Mouse (Mus musculus): ENCODE measurements at regions not wholly inside any gene's neighbourhood (a gene's known extent, or its start where the extent isn't known, plus 50 kb on each side); places are given as distances from the start of the nearest gene placed in this dataset. TPM values are rescaled to one million over a fixed set of nuclear protein-coding genes. Genes with fewer than 3 reads are reported as not detected.

DNA sequence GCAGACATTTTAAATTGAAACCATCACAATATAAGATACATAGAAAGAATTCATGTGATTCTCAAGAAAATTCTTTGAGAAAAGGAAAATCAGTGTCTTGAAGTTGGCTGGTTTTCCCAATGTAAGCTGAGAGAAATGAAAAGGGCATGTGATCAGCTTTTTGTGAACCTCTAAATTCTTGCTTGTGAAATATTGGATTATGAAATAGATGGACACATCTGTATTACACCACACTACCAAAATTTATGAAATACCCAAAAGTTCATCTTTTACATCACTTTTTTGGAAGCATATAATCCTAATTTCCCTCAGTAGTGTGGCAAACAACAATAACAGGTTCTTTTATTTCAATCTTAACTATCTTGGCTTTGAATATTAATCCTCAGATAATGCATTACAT lies 77.4 kb upstream of the Tusc1 start:
- ATAC-seq = no peak
- Histone ChIP-seq H3K4me2 (no peak overlapping the region), H3K36me3 (ENCODE audit: poor library complexity, severe bottlenecking) (no peaks in the 10 kb centered on the region), H3K27me3 (no peaks in the 10 kb centered on the region), H3K4me3 (no peak overlapping the region), H3K27ac (no peak overlapping the region), H3K9me3 (replicated peaks) (no peaks in the 10 kb centered on the region), H3K9ac (no peak overlapping the region), H3K4me1 (no peaks in the 10 kb centered on the region)

DNA sequence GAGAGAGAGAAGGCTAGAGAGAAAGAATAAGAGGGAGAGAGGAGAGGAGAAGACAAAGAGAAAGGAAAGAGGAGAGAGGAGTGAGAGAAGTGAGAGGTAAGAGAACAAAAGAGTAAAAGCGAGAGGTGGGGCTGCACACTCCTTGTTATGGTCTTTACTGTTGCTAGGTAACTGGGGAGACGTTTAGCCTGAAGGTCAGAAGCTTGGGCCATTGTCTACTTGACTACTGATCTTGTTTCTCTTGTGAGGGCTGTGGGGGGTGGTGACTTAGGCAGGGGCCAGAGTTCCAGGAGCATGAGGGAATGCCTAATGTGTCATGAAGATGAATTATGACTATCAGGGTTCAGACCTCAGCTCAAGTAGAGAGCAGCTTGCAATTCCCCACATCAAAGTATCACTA lies 71.6 kb upstream of the Tusc1 start:
- WGBS = 37% methylated on average over 2 of the region's 2 CpGs

DNA sequence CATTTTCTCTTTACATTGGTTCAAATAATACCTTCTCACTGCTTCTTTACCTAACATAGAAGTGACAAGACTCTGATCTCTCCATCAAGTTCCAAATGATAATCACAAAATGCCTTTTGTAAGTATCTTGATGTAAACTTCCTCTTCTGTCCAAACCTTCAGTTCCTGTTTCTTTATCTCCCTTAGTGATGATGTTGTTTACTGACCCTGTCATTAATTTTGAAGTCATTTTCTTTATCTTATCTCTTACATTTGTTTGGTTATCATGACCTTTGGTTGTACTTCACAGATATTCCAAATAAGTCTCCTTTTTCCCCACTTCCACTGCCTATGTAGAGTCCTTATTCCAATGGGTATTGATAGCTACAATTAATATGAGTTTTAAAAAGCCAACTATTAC lies 65.3 kb upstream of the Tusc1 start:
- no peak overlapping the region for H3K4me3 ChIP-seq
- no peak overlapping the region for H3K9ac ChIP-seq
- H3K27ac ChIP-seq = no peak overlapping the region
- no peaks in the 10 kb centered on the region for H3K9me3 ChIP-seq (replicated peaks)
- H3K27me3 ChIP-seq = no peaks in the 10 kb centered on the region
- H3K36me3 ChIP-seq (ENCODE audit: poor library complexity, severe bottlenecking) = no peaks in the 10 kb centered on the region
- no peak overlapping the region for H3K4me2 ChIP-seq
- no peak for ATAC-seq
- H3K4me1 ChIP-seq = no peaks in the 10 kb centered on the region

More for the DNA sequence above, 71.6 kb upstream of the Tusc1 start:
- H3K9ac ChIP-seq = no peak overlapping the region
- no peaks in the 10 kb centered on the region for H3K27me3 ChIP-seq
- H3K27ac ChIP-seq = no peak overlapping the region
- no peak overlapping the region for H3K4me2 ChIP-seq
- H3K4me3 ChIP-seq = no peak overlapping the region
- H3K36me3 ChIP-seq (ENCODE audit: poor library complexity, severe bottlenecking) = no peaks in the 10 kb centered on the region
- no peaks in the 10 kb centered on the region for H3K4me1 ChIP-seq
- H3K9me3 ChIP-seq (replicated peaks) = no peaks in the 10 kb centered on the region
- no peak for ATAC-seq

Small RNA genes in the stretch of these regions (microRNA-seq; reads per million reads assigned to microRNA genes)
- gene Gm22619 = not detected

Data from forebrain, embryonic 13.5 days (tissue).